Mouse (Mus musculus): ENCODE measurements around the gene Ackr4. TPM values are rescaled to one million over a fixed set of nuclear protein-coding genes. Genes with fewer than 3 reads are reported as not detected.

The Ackr4 gene
- polyA plus RNA-seq, 1 experiment from 2014 or later = 10.3 TPM

Other genes starting within 250 kb of the Ackr4 start
- gene Nphp3, start 124.4 kb downstream of the Ackr4 start, polyA plus RNA-seq (2015; fragmentation: Nextera tagmentation; extraction: Ambion mirVana) = 3.4 TPM in 2 replicates
- gene Gm28305, start 86.3 kb downstream of the Ackr4 start, polyA plus RNA-seq (2015; fragmentation: Nextera tagmentation; extraction: Ambion mirVana) = not detected in 2 replicates
- 36.1 and 38.7 TPM in 2 replicates for gene Uba5, start 63.8 kb downstream of the Ackr4 start, polyA plus RNA-seq (2015; fragmentation: Nextera tagmentation; extraction: Ambion mirVana)
- gene Acad11, start 63.6 kb downstream of the Ackr4 start, polyA plus RNA-seq (2015; fragmentation: Nextera tagmentation; extraction: Ambion mirVana) = 14.3 and 16.7 TPM in 2 replicates
- 17.0 and 21.6 TPM in 2 replicates for gene Dnajc13, start 136.0 kb upstream of the Ackr4 start, polyA plus RNA-seq (2015; fragmentation: Nextera tagmentation; extraction: Ambion mirVana)
- 0.42 and 0.85 TPM in 2 replicates for gene Acpp, start 210.8 kb upstream of the Ackr4 start, polyA plus RNA-seq (2015; fragmentation: Nextera tagmentation; extraction: Ambion mirVana)